Mouse (Mus musculus) midbrain, embryonic 13.5 days (tissue): ENCODE measurements around the gene Cdon. TPM values are rescaled to one million over a fixed set of nuclear protein-coding genes. Genes with fewer than 3 reads are reported as not detected.
A peak's percentile ranks its signal among the peaks of the same experiment; 100 is the strongest.
"Not testable (repeated sequence)": the region's sequence is repeated elsewhere in the genome, so short reads cannot be mapped to it uniquely, and the experiment has no call there.

Experiments used
- ATAC-seq: fragments of 200-750 bp; cut with Nextera tagmentation; 2 replicates; pipeline ENCODE4 v1.8.0; 2017; ENCODE audit warnings: mild to moderate bottlenecking, moderate TSS enrichment, moderate library complexity
- H3K27ac ChIP-seq: fragments of 300-500 bp; sonication (generic); 2 replicates; pipeline ENCODE4 v1.5.1; 2015; ENCODE audit warnings: inconsistent platforms, mild to moderate bottlenecking, moderate library complexity
- H3K27me3 ChIP-seq: fragments of 300-500 bp; sonication (generic); 2 replicates; pipeline ENCODE4 v1.6.1; 2015; ENCODE audit warnings: mild to moderate bottlenecking, inconsistent platforms
- H3K36me3 ChIP-seq: fragments of 300-500 bp; sonication (generic); 2 replicates; pipeline ENCODE4 v1.6.1; 2015; ENCODE audit warnings: mild to moderate bottlenecking, inconsistent platforms
- H3K4me1 ChIP-seq: fragments of 300-500 bp; sonication (generic); replicated peaks from 2 replicates; pipeline ENCODE4 v1.6.1; 2015; ENCODE audit warnings: inconsistent platforms
- H3K4me2 ChIP-seq: fragments of 300-500 bp; sonication (generic); replicated peaks from 2 replicates; pipeline ENCODE4 v1.6.1; 2015; ENCODE audit warnings: moderate library complexity, mild to moderate bottlenecking, inconsistent platforms
- H3K4me3 ChIP-seq: fragments of 300-500 bp; sonication (generic); replicated peaks from 2 replicates; pipeline ENCODE4 v1.5.1; 2015; ENCODE audit warnings: mild to moderate bottlenecking, inconsistent platforms
- H3K9ac ChIP-seq: fragments of 300-500 bp; sonication (generic); replicated peaks from 2 replicates; pipeline ENCODE4 v1.6.1; 2015; ENCODE audit warnings: mild to moderate bottlenecking, inconsistent platforms
- H3K9me3 ChIP-seq: fragments of 300-500 bp; sonication (generic); 2 replicates; pipeline ENCODE4 v1.6.1; 2016; ENCODE audit warnings: mild to moderate bottlenecking, inconsistent platforms
- WGBS: fragments of 180-500 bp; shearing (Covaris S2); methylation state at CpG from one replicate; pipeline ENCODE4 v1.1.7; 2015; 5-methylcytosine and 5-hydroxymethylcytosine counted together
- polyA plus RNA-seq: library from polyadenylated mRNA; unstranded; fragments of >200 nt; fragmentation: Nextera tagmentation; extraction: Ambion mirVana; gene quantifications from 2 replicates; pipeline ENCODE4 v1.2.1, GENCODE M21; 2015

Gene Cdon
- polyA plus RNA-seq, 1 experiment from 2014 or later, result 10.7 TPM

- 69% methylated on average over 11 of the region's 11 CpGs for WGBS
- H3K4me1 ChIP-seq, result peaks cover 21% of the 10 kb centered on the region
- H3K27ac ChIP-seq, result no peak overlapping the region
- H3K36me3 ChIP-seq, result no peaks in the 10 kb centered on the region
- no peak overlapping the region for H3K4me3 ChIP-seq
- 0 out of 2 replicates have a peak, but pooled peaks have one; percentile 48 for ATAC-seq
- no peak overlapping the region for H3K4me2 ChIP-seq
- no peaks in the 10 kb centered on the region for H3K9me3 ChIP-seq
- peaks cover 25% of the 10 kb centered on the region for H3K27me3 ChIP-seq
- H3K9ac ChIP-seq, result 0 out of 2 replicates have a peak overlapping the region, but pooled peaks have one; percentile 10
These were observed 9.5 kb upstream of the Cdon start for GRCm38 (mm10) chr9:35411225-35411965.

- Histone ChIP-seq H3K27ac (no peak overlapping the region; the same call in 1 of the 2 replicates), H3K9ac (0 out of 2 replicates have a peak overlapping the region, but pooled peaks have one; percentile 10), H3K4me3 (no peak overlapping the region), H3K4me2 (no peak overlapping the region), H3K4me1 (peaks cover 21% of the 10 kb centered on the region), H3K36me3 (no peaks in the 10 kb centered on the region), H3K27me3 (peaks cover 25% of the 10 kb centered on the region), H3K9me3 (no peaks in the 10 kb centered on the region)
- WGBS, result 27% methylated on average over 7 of the region's 7 CpGs
- peak; percentile 38; the same call in 1 of the 2 replicates for ATAC-seq
These were observed 9.0 kb upstream of the Cdon start for GRCm38 (mm10) chr9:35411975-35412374.

- peak overlapping the region; percentile 66 for H3K4me2 ChIP-seq
- no peaks in the 10 kb centered on the region for H3K36me3 ChIP-seq
- H3K4me1 ChIP-seq, result peaks cover 43% of the 10 kb centered on the region
- WGBS, result 0% methylated on average over 35 of the region's 35 CpGs
- ATAC-seq, result peak; percentile 82
- H3K4me3 ChIP-seq, result peak overlapping the region; percentile 73
- no peaks in the 10 kb centered on the region for H3K9me3 ChIP-seq
- peak overlapping the region; percentile 97 for H3K9ac ChIP-seq
- H3K27ac ChIP-seq, result peak overlapping the region; percentile 95
- peaks cover 20% of the 10 kb centered on the region for H3K27me3 ChIP-seq
These were observed 855 bp downstream of the Cdon start for GRCm38 (mm10) chr9:35421730-35422235.

- peaks cover 47% of the 10 kb centered on the region for H3K4me1 ChIP-seq
- under 1% methylated on average over 4 of the region's 4 CpGs for WGBS
- peak overlapping the region; percentile 73 for H3K4me3 ChIP-seq
- H3K9ac ChIP-seq, result peak overlapping the region; percentile 97
- H3K9me3 ChIP-seq, result no peaks in the 10 kb centered on the region
- H3K4me2 ChIP-seq, result peak overlapping the region; percentile 66
- ATAC-seq, result no peak
- H3K36me3 ChIP-seq, result no peaks in the 10 kb centered on the region
- peak overlapping the region; percentile 95 for H3K27ac ChIP-seq
- peaks cover 20% of the 10 kb centered on the region for H3K27me3 ChIP-seq
These were observed 1.5 kb downstream of the Cdon start for GRCm38 (mm10) chr9:35422405-35422941.

GRCm38 (mm10) chr9:35423265-35423664 lies 2.3 kb downstream of the Cdon start:
- Histone ChIP-seq H3K27ac (peak overlapping the region; percentile 59), H3K4me2 (peak overlapping the region; percentile 66), H3K27me3 (peaks cover 20% of the 10 kb centered on the region), H3K9ac (peak overlapping the region; percentile 97), H3K4me3 (peak overlapping the region; percentile 73), H3K4me1 (peaks cover 55% of the 10 kb centered on the region), H3K9me3 (no peaks in the 10 kb centered on the region), H3K36me3 (no peaks in the 10 kb centered on the region)
- WGBS, result 8% methylated on average over 4 of the region's 4 CpGs
- ATAC-seq, result no peak

GRCm38 (mm10) chr9:35424671-35425070 lies 3.7 kb downstream of the Cdon start:
- peak; percentile 74 for ATAC-seq
- Histone ChIP-seq H3K4me3 (peak overlapping the region; percentile 36), H3K27me3 (peaks cover 8% of the 10 kb centered on the region), H3K9me3 (no peaks in the 10 kb centered on the region), H3K4me2 (peak overlapping the region; percentile 51), H3K27ac (peak overlapping the region; percentile 56), H3K36me3 (no peaks in the 10 kb centered on the region), H3K9ac (peak overlapping the region; percentile 55; the same call in 1 of the 2 replicates), H3K4me1 (peaks cover 62% of the 10 kb centered on the region)
- 2% methylated on average over 8 of the region's 8 CpGs for WGBS

GRCm38 (mm10) chr9:35430476-35430875 lies 9.5 kb downstream of the Cdon start:
- Histone ChIP-seq H3K27me3 (peaks cover 5% of the 10 kb centered on the region), H3K4me3 (no peak overlapping the region), H3K9ac (no peak overlapping the region), H3K4me2 (peak overlapping the region; percentile 4; the same call in 1 of the 2 replicates), H3K4me1 (peaks cover 75% of the 10 kb centered on the region), H3K27ac (no peak overlapping the region), H3K9me3 (no peaks in the 10 kb centered on the region), H3K36me3 (0 out of 2 replicates have a peak, but pooled peaks cover 3% of the 10 kb centered on the region)
- 79% methylated on average over 8 of the region's 8 CpGs for WGBS
- ATAC-seq, result no peak

- Histone ChIP-seq H3K4me1 (peaks cover 71% of the 10 kb centered on the region), H3K27me3 (peaks cover 3% of the 10 kb centered on the region), H3K36me3 (0 out of 2 replicates have a peak, but pooled peaks cover 3% of the 10 kb centered on the region), H3K27ac (no peak overlapping the region), H3K4me3 (no peak overlapping the region), H3K9ac (no peak overlapping the region), H3K4me2 (0 out of 2 replicates have a peak overlapping the region, but pooled peaks have one; percentile 3), H3K9me3 (no peaks in the 10 kb centered on the region)
- ATAC-seq, result no peak
- 77% methylated on average over 6 of the region's 6 CpGs for WGBS
These were observed 10.5 kb downstream of the Cdon start for GRCm38 (mm10) chr9:35431396-35431795.

GRCm38 (mm10) chr9:35432717-35433297 lies 11.9 kb downstream of the Cdon start:
- peak; percentile 65; the same call in 1 of the 2 replicates for ATAC-seq
- H3K27ac ChIP-seq, result peak overlapping the region; percentile 44; the same call in 1 of the 2 replicates

GRCm38 (mm10) chr9:35434340-35434739 lies 13.4 kb downstream of the Cdon start:
- WGBS, result 23% methylated on average over 3 of the region's 3 CpGs
- Histone ChIP-seq H3K4me2 (no peak overlapping the region), H3K4me1 (peaks cover 51% of the 10 kb centered on the region), H3K9me3 (no peaks in the 10 kb centered on the region), H3K27me3 (no peaks in the 10 kb centered on the region), H3K27ac (no peak overlapping the region), H3K4me3 (no peak overlapping the region), H3K9ac (no peak overlapping the region), H3K36me3 (0 out of 2 replicates have a peak, but pooled peaks cover 3% of the 10 kb centered on the region)
- no peak for ATAC-seq

More at GRCm38 (mm10) chr9:35432717-35433297, 11.9 kb downstream of the Cdon start:
- not testable (repeated sequence) for H3K9me3 ChIP-seq, H3K4me3 ChIP-seq, H3K36me3 ChIP-seq, H3K4me2 ChIP-seq, H3K9ac ChIP-seq, H3K27me3 ChIP-seq
- 51% methylated on average over 3 of the region's 3 CpGs for WGBS
- peaks cover 60% of the 10 kb centered on the region for H3K4me1 ChIP-seq

- H3K36me3 ChIP-seq, result 0 out of 2 replicates have a peak, but pooled peaks cover 1% of the 10 kb centered on the region
- no peak overlapping the region for H3K27ac ChIP-seq
- H3K4me1 ChIP-seq, result peaks cover 46% of the 10 kb centered on the region
- no peak overlapping the region for H3K9ac ChIP-seq
- WGBS, result 53% methylated on average over 9 of the region's 9 CpGs
- ATAC-seq, result no peak
- no peak overlapping the region for H3K4me2 ChIP-seq
- no peak overlapping the region for H3K4me3 ChIP-seq
- no peaks in the 10 kb centered on the region for H3K27me3 ChIP-seq
- no peaks in the 10 kb centered on the region for H3K9me3 ChIP-seq
These were observed 14.6 kb downstream of the Cdon start for GRCm38 (mm10) chr9:35435565-35435964.
